Mouse (Mus musculus) kidney, adult 2 months (tissue): ENCODE measurements at regions not wholly inside any gene's neighbourhood (a gene's known extent, or its start where the extent isn't known, plus 50 kb on each side); places are given as distances from the start of the nearest gene placed in this dataset.
A peak's percentile ranks its signal among the peaks of the same experiment; 100 is the strongest.

ENCODE experiments used
- DNase-seq: peaks from one replicate; pipeline ENCODE4 v3.0.0; 2021
- H3K27ac ChIP-seq: fragments of 200-500 bp; 2 replicates; pipeline ENCODE4 v1.5.1; 2012; ENCODE audit warnings: low read depth, low read length, control low read depth, inconsistent platforms; ENCODE audit not compliant: insufficient read depth
- H3K27me3 ChIP-seq: fragments of 200-500 bp; replicated peaks from 2 replicates; pipeline ENCODE4 v1.6.1; 2012; ENCODE audit warnings: mild to moderate bottlenecking, moderate library complexity, low read length, inconsistent platforms; ENCODE audit not compliant: control insufficient read depth, insufficient read depth
- H3K36me3 ChIP-seq: fragments of 200-500 bp; 2 replicates; pipeline ENCODE4 v1.6.1; 2012; ENCODE audit warnings: mild to moderate bottlenecking, moderate library complexity, low read length, inconsistent platforms; ENCODE audit not compliant: control insufficient read depth, insufficient read depth
- H3K4me1 ChIP-seq: fragments of 200-500 bp; 2 replicates; pipeline ENCODE4 v1.6.1; 2011; ENCODE audit warnings: low read length; ENCODE audit not compliant: control insufficient read depth, insufficient read depth
- H3K4me3 ChIP-seq: fragments of 200-500 bp; 2 replicates; pipeline ENCODE4 v1.5.1; 2011; ENCODE audit warnings: mild to moderate bottlenecking, low read depth, low read length, control low read depth; ENCODE audit not compliant: insufficient read depth
- CTCF ChIP-seq: fragments of 200-500 bp; conservative IDR thresholded peaks from 2 replicates; pipeline ENCODE4 v1.5.1; 2011; ENCODE audit warnings: low read depth, mild to moderate bottlenecking, control low read depth, low read length, moderate library complexity, mixed read lengths; ENCODE audit not compliant: insufficient read depth, insufficient read length
- POLR2A ChIP-seq: fragments of 200-500 bp; IDR thresholded peaks from one replicate; pipeline ENCODE4 v1.6.1; 2011; ENCODE audit warnings: low read depth, low read length, control low read depth
- WGBS: fragments of 180-500 bp; shearing (Covaris S2); methylation state at CpG from one replicate; pipeline ENCODE4 v1.1.7; 2018; 5-methylcytosine and 5-hydroxymethylcytosine counted together

DNA sequence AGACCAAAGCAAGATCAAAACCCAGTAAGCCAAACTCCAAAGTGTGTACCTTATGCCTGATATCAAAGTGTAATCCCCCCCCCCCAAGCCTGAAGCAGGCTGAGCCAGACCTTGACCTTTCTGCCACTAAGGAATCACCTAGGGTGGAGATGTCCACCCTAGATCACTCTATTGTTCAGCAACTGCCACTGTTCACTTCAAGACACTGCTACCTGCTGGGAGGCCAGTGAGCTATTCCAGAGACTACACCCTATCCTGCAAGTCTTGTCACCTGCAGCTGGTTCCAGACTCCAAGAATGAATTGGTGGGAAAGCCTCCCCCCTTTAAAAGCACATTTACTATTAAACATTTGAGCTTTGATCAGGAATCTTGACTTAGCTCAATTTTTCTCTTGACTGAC is 1099.8 kb downstream of the Poteg start:
- Histone ChIP-seq H3K27ac (no peak overlapping the region), H3K27me3 (no peaks in the 10 kb centered on the region; the same call in 1 of the 2 replicates), H3K4me3 (no peak overlapping the region), H3K4me1 (no peaks in the 10 kb centered on the region), H3K36me3 (no peaks in the 10 kb centered on the region)
- DNase-seq, result no peak
- TF ChIP-seq CTCF (no peak), POLR2A (no peak)

- TF ChIP-seq POLR2A (no peak), CTCF (no peak)
- DNase-seq, result no peak
- Histone ChIP-seq H3K4me3 (no peak overlapping the region), H3K4me1 (no peaks in the 10 kb centered on the region), H3K27ac (no peak overlapping the region), H3K27me3 (no peaks in the 10 kb centered on the region), H3K36me3 (no peaks in the 10 kb centered on the region)
- 29% methylated on average over 9 of the region's 9 CpGs for WGBS
These were observed 1112.4 kb downstream of the Poteg start for GRCm38 (mm10) chr8:28559881-28560280.

DNA sequence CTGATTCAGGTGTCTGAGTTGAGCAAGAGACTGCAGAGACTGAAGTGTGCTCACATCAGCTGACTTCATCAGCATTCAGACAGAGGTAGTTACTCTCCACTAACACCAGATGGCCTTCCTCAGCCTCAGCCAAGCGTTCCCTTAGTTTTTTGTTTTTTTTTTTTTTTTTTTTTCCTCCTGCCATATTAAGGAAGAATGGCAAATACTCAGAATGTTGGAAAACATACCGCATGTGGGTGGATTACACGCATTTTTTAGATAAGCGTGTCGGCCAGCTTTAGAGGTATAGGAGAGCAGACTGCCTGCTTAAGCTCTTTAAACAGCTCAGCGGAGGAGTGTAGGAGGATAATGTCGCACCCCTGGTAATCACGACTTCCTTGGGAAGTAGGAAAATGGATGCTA is 1131.8 kb downstream of the Poteg start:
- no peaks in the 10 kb centered on the region for H3K4me1 ChIP-seq
- H3K36me3 ChIP-seq, result no peaks in the 10 kb centered on the region
- no peak; the same call in 1 of the 2 replicates for TF ChIP-seq CTCF
- TF ChIP-seq POLR2A, result no peak
- H3K27me3 ChIP-seq, result no peaks in the 10 kb centered on the region; the same call in 1 of the 2 replicates
- H3K27ac ChIP-seq, result no peak overlapping the region
- DNase-seq, result peak; percentile 4
- 20% methylated on average over 8 of the region's 8 CpGs for WGBS
- no peak overlapping the region for H3K4me3 ChIP-seq

GRCm38 (mm10) chr8:28580821-28581220 is 1133.4 kb downstream of the Poteg start:
- 98% methylated on average over 2 of the region's 2 CpGs for WGBS
- TF ChIP-seq CTCF, result no peak
- no peak for TF ChIP-seq POLR2A
- H3K27ac ChIP-seq, result no peak overlapping the region
- no peaks in the 10 kb centered on the region for H3K4me1 ChIP-seq
- no peak for DNase-seq
- no peak overlapping the region for H3K4me3 ChIP-seq
- H3K27me3 ChIP-seq, result no peaks in the 10 kb centered on the region; the same call in 1 of the 2 replicates
- no peaks in the 10 kb centered on the region for H3K36me3 ChIP-seq

- no peak for DNase-seq
- Histone ChIP-seq H3K4me1 (no peaks in the 10 kb centered on the region), H3K27ac (no peak overlapping the region), H3K4me3 (no peak overlapping the region), H3K36me3 (no peaks in the 10 kb centered on the region), H3K27me3 (no peaks in the 10 kb centered on the region)
- no peak for TF ChIP-seq POLR2A
- TF ChIP-seq CTCF, result no peak
These were observed 1142.5 kb downstream of the Poteg start for GRCm38 (mm10) chr8:28589999-28590398.

DNA sequence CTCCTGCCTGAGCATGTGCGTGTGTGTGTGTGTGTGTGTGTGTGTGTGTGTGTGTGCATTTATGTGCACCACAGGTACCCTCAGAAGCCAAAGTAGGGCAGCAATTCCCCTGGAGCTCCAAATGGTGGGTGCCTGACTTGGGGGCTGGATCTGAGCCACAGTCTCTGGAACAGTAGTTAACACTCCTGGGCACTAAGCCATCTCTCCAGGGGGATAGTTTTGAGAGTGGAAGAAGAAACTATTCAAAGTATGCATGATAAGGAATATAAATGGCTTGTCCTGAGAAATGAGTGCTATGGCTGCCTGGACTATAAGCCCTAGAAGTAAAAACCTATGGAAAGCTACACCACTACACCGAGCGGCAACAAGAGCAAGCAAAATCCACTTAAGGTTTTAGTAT is 1145.8 kb downstream of the Poteg start:
- DNase-seq, result peak; percentile 76
- Histone ChIP-seq H3K4me3 (no peak overlapping the region), H3K36me3 (no peaks in the 10 kb centered on the region), H3K27ac (peak overlapping the region; percentile 9; the same call in 1 of the 2 replicates), H3K27me3 (no peaks in the 10 kb centered on the region), H3K4me1 (no peaks in the 10 kb centered on the region)
- TF ChIP-seq POLR2A (no peak), CTCF (no peak)
- WGBS, result 68% methylated on average over 3 of the region's 3 CpGs

DNA sequence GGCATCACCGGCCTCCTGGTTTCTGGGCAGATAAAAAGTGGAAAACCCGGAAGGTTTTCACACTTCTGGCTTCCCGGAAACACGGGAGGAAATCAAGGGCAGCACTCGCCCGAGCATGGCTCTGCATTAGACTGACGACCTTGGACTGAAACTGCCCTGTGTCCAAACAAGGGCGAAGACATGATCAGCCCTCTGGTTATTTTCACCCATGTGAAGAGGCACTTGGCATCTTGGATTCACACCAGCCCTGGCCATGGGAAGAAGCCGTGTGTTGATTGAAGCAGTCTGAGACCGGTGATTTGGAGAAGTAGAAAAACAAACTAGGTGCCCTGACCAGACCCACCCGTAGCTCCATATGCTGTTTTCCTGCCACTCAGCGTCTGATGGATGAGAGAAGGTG is 1146.7 kb downstream of the Poteg start:
- Histone ChIP-seq H3K4me3 (no peak overlapping the region), H3K36me3 (no peaks in the 10 kb centered on the region), H3K27me3 (no peaks in the 10 kb centered on the region), H3K27ac (peak overlapping the region; percentile 9; the same call in 1 of the 2 replicates), H3K4me1 (no peaks in the 10 kb centered on the region)
- peak; percentile 14 for DNase-seq
- 32% methylated on average over 12 of the region's 12 CpGs for WGBS
- TF ChIP-seq POLR2A (no peak), CTCF (no peak)

- Histone ChIP-seq H3K27me3 (no peaks in the 10 kb centered on the region), H3K36me3 (no peaks in the 10 kb centered on the region), H3K4me1 (no peaks in the 10 kb centered on the region), H3K27ac (no peak overlapping the region), H3K4me3 (no peak overlapping the region)
- DNase-seq, result peak; percentile 21
- 15% methylated on average over 8 of the region's 8 CpGs for WGBS
- no peak for TF ChIP-seq POLR2A
- no peak for TF ChIP-seq CTCF
These were observed 1147.1 kb downstream of the Poteg start for GRCm38 (mm10) chr8:28594606-28595005.
